Mouse (Mus musculus) lung, embryonic 14.5 days (tissue): ENCODE measurements around the gene Rad17. TPM values are rescaled to one million over a fixed set of nuclear protein-coding genes. Genes with fewer than 3 reads are reported as not detected.

Experiments used
- ATAC-seq: fragments of 200-750 bp; cut with Nextera tagmentation; 2 replicates; pipeline ENCODE4 v1.8.0; 2017; ENCODE audit warnings: mild to moderate bottlenecking, moderate TSS enrichment, moderate library complexity; ENCODE audit not compliant: insufficient read depth
- DNase-seq: peaks from one replicate; pipeline ENCODE4 v3.0.0-alpha.2; 2015
- H3K27ac ChIP-seq: fragments of 300-500 bp; sonication (generic); 2 replicates; pipeline ENCODE4 v1.5.1; 2014; ENCODE audit warnings: low read depth, mild to moderate bottlenecking, moderate library complexity
- H3K27me3 ChIP-seq: fragments of 300-500 bp; sonication (generic); 2 replicates; pipeline ENCODE4 v1.6.1; 2014; ENCODE audit warnings: low read length, control low read depth; ENCODE audit not compliant: insufficient read depth
- H3K36me3 ChIP-seq: fragments of 300-500 bp; sonication (generic); 2 replicates; pipeline ENCODE4 v1.6.1; 2014; ENCODE audit warnings: control low read depth; ENCODE audit not compliant: insufficient read depth
- H3K4me1 ChIP-seq: fragments of 300-500 bp; sonication (generic); 2 replicates; pipeline ENCODE4 v1.6.1; 2014; ENCODE audit warnings: antibody characterized with exemption, control low read depth; ENCODE audit not compliant: insufficient read depth
- H3K4me2 ChIP-seq: fragments of 300-500 bp; sonication (generic); 2 replicates; pipeline ENCODE4 v1.6.1; 2014; ENCODE audit warnings: mild to moderate bottlenecking
- H3K4me3 ChIP-seq: fragments of 300-500 bp; sonication (generic); 2 replicates; pipeline ENCODE4 v1.5.1; 2014; ENCODE audit warnings: low read depth, low read length
- H3K9ac ChIP-seq: fragments of 300-500 bp; sonication (generic); 2 replicates; pipeline ENCODE4 v1.6.1; 2014
- H3K9me3 ChIP-seq: fragments of 300-500 bp; sonication (generic); 2 replicates; pipeline ENCODE4 v1.6.1; 2016; ENCODE audit warnings: low read depth, low read length, control low read depth
- CTCF ChIP-seq: IDR thresholded peaks from 2 replicates; pipeline ENCODE4 v1.5.1; 2016; ENCODE audit warnings: antibody characterized with exemption, low read depth
- WGBS: fragments of 180-500 bp; shearing (Covaris S2); extraction: QIAGEN DNeasy Blood & Tissue Kit; methylation state at CpG from one replicate; pipeline ENCODE4 v1.1.7; 2014; 5-methylcytosine and 5-hydroxymethylcytosine counted together
- polyA plus RNA-seq: library from polyadenylated mRNA; unstranded; fragments of >200 nt; fragmentation: Nextera tagmentation; extraction: Ambion mirVana; gene quantifications from 2 replicates; pipeline ENCODE4 v1.2.1, GENCODE M21; 2014

Gene Rad17
- polyA plus RNA-seq, result 22.8 and 23.9 TPM in 2 replicates

GRCm38 (mm10) chr13:100650550-100651438, at the start of gene Rad17, which contains the start of gene Ak6:
TSS of gene Rad17 (minus strand) at chr13:100651051.
TSS of gene Ak6 (plus strand) at chr13:100650979.
- peak; percentile 97 for DNase-seq
- peak; percentile 98 for ATAC-seq
- H3K4me2 ChIP-seq, result peak within 1 kb of the TSS; percentile 71
- peak within 1 kb of the TSS; percentile 87 for H3K9ac ChIP-seq
- H3K27ac ChIP-seq, result peak within 1 kb of the TSS; percentile 95
- under 1% methylated on average over 73 of the region's 73 CpGs for WGBS
- H3K9me3 ChIP-seq, result no peaks in the 10 kb centered on the region
- no peaks in the 10 kb centered on the region for H3K27me3 ChIP-seq
- peak; percentile 39 for TF ChIP-seq CTCF
- H3K4me1 ChIP-seq, result peaks cover 3% of the 10 kb centered on the region; the same call in 1 of the 2 replicates
- peak within 1 kb of the TSS; percentile 95 for H3K4me3 ChIP-seq
- H3K36me3 ChIP-seq, result peaks cover 21% of the 10 kb centered on the region

- H3K4me1 ChIP-seq, result no peaks in the 10 kb centered on the region
- H3K27ac ChIP-seq, result no peak overlapping the region
- WGBS, result 90% methylated on average over 10 of the region's 10 CpGs
- TF ChIP-seq CTCF, result no peak
- H3K9ac ChIP-seq, result no peak overlapping the region
- ATAC-seq (no peak), DNase-seq (no peak)
- no peaks in the 10 kb centered on the region for H3K9me3 ChIP-seq
- H3K36me3 ChIP-seq, result peaks cover 72% of the 10 kb centered on the region
- H3K4me2 ChIP-seq, result no peak overlapping the region
- no peak overlapping the region for H3K4me3 ChIP-seq
- no peaks in the 10 kb centered on the region for H3K27me3 ChIP-seq
These were observed 48.0 kb upstream of the Rad17 start for GRCm38 (mm10) chr13:100698866-100699265.

GRCm38 (mm10) chr13:100697541-100697940, 46.7 kb upstream of the Rad17 start:
- peaks cover 60% of the 10 kb centered on the region for H3K36me3 ChIP-seq
- H3K27ac ChIP-seq, result no peak overlapping the region
- H3K4me2 ChIP-seq, result no peak overlapping the region
- WGBS, result 85% methylated on average over 3 of the region's 3 CpGs
- no peaks in the 10 kb centered on the region for H3K9me3 ChIP-seq
- H3K9ac ChIP-seq, result no peak overlapping the region
- ATAC-seq (no peak), DNase-seq (no peak)
- H3K4me3 ChIP-seq, result no peak overlapping the region
- no peaks in the 10 kb centered on the region for H3K4me1 ChIP-seq
- TF ChIP-seq CTCF, result no peak
- no peaks in the 10 kb centered on the region for H3K27me3 ChIP-seq

- Histone ChIP-seq H3K9me3 (no peaks in the 10 kb centered on the region), H3K4me3 (no peak overlapping the region), H3K27ac (no peak overlapping the region), H3K4me1 (no peaks in the 10 kb centered on the region), H3K9ac (no peak overlapping the region), H3K27me3 (no peaks in the 10 kb centered on the region), H3K36me3 (no peaks in the 10 kb centered on the region), H3K4me2 (no peak overlapping the region)
- 63% methylated on average over 7 of the region's 7 CpGs for WGBS
- TF ChIP-seq CTCF, result no peak
- DNase-seq (no peak), ATAC-seq (no peak)
These were observed 36.7 kb upstream of the Rad17 start for GRCm38 (mm10) chr13:100687513-100687912.

- Histone ChIP-seq H3K36me3 (no peaks in the 10 kb centered on the region), H3K4me2 (no peak overlapping the region), H3K9me3 (no peaks in the 10 kb centered on the region), H3K9ac (no peak overlapping the region), H3K27me3 (no peaks in the 10 kb centered on the region), H3K27ac (no peak overlapping the region), H3K4me1 (no peaks in the 10 kb centered on the region), H3K4me3 (no peak overlapping the region)
- 63% methylated on average over 2 of the region's 2 CpGs for WGBS
- DNase-seq, result no peak
- no peak for ATAC-seq
- peak; percentile 30 for TF ChIP-seq CTCF
These were observed 33.5 kb upstream of the Rad17 start for GRCm38 (mm10) chr13:100684355-100684754.

- 71% methylated on average over 2 of the region's 2 CpGs for WGBS
- H3K36me3 ChIP-seq, result no peaks in the 10 kb centered on the region
- DNase-seq (no peak), ATAC-seq (no peak)
- H3K4me2 ChIP-seq, result no peak overlapping the region
- no peak overlapping the region for H3K9ac ChIP-seq
- TF ChIP-seq CTCF, result no peak
- no peaks in the 10 kb centered on the region for H3K9me3 ChIP-seq
- no peaks in the 10 kb centered on the region for H3K4me1 ChIP-seq
- no peaks in the 10 kb centered on the region for H3K27me3 ChIP-seq
- H3K27ac ChIP-seq, result no peak overlapping the region
- H3K4me3 ChIP-seq, result no peak overlapping the region
These were observed 32.0 kb upstream of the Rad17 start for GRCm38 (mm10) chr13:100682837-100683236.

- ATAC-seq (no peak), DNase-seq (no peak)
- Histone ChIP-seq H3K4me1 (no peaks in the 10 kb centered on the region), H3K4me3 (no peak overlapping the region), H3K27me3 (no peaks in the 10 kb centered on the region), H3K4me2 (no peak overlapping the region), H3K9ac (no peak overlapping the region), H3K27ac (no peak overlapping the region), H3K9me3 (no peaks in the 10 kb centered on the region), H3K36me3 (no peaks in the 10 kb centered on the region)
- 83% methylated on average over 8 of the region's 8 CpGs for WGBS
- no peak for TF ChIP-seq CTCF
These were observed 30.8 kb upstream of the Rad17 start for GRCm38 (mm10) chr13:100681615-100682014.
